ENCODE assay signal across 18 mouse cellular contexts in the genomic region with DNA sequence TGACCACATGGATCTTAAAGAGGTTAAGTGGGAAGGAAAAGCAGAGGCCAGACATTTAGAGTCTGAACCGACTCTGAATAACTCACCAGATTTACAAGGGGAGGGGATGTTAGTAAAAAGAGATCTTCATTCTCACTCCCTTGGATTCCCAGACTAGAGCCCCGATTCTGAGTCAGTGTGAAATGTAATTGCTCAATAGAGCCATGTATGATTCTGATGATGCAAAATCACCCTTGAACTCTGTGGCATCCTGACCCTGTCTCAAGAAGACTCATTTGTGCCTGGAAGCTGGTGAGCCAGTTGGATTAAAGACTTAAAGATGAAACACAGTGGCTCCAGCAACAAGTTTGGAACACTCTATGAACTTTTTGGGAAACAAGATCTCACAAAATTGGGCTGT.
DNase-seq lines count a peak whose midpoint lies in the region.
"Had no signal": no experiment of that assay in that cellular context is flagged by ENCODE, and none has a peak within 500 bp of the region (broad histone marks: within the 10 kb centered on the region; RNA-seq: fewer than 3 reads in every experiment).

No protein-coding gene starts in this region.

- peak; percentile 14 to 82 for DNase-seq in adrenal gland, adult (ENCODE audit: inconsistent age in 2 of 2, low spot score in 1 of 2)
- DNase-seq in adrenal gland, postnatal 25 days: no peak
- DNase-seq in heart, adult 11 months: peak; percentile 68
- DNase-seq in heart, adult 18-20 months: no peak
- peak; percentile 54 for DNase-seq in 3T3-L1 (ENCODE audit: low read depth, low spot score)
- DNase-seq in adrenal gland, postnatal 14 days: peak; percentile 11
- no peak for DNase-seq in left cerebral cortex, postnatal 14 days (ENCODE audit: low spot score in 2 of 2)
- no peak for DNase-seq in testis, postnatal 14 days (ENCODE audit: low spot score)
- DNase-seq: cerebellum, adult 8-10 months; cerebellum, postnatal 25 days; heart, postnatal 10 days; kidney, postnatal 25 days; left cerebral cortex, postnatal 4 days; liver, postnatal 0 days; right cerebral cortex, adult 18-20 months; spleen, adult 18-20 months; thymus, adult 18-20 months; thymus, postnatal 25 days had no signal

- intact Hi-C loops in left cerebral cortex, postnatal 14 days (cut with DNase I): no loop called here

Comparison
In these comparisons a context has a peak if more than half of its experiments do, and no peak if none do; other contexts are left out.
1. DNase-seq: peak in adrenal gland, adult (2 of 2), heart, adult 11 months (single experiment), 3T3-L1 (single experiment) and adrenal gland, postnatal 14 days (single experiment); none in adrenal gland, postnatal 25 days (single experiment), heart, adult 18-20 months (0 of 2), left cerebral cortex, postnatal 14 days (0 of 2) and testis, postnatal 14 days (single experiment).